Mouse (Mus musculus) skeletal muscle tissue, postnatal 0 days (tissue): ENCODE results near the gene Klk1b26. TPM values are rescaled to one million over a fixed set of nuclear protein-coding genes. Genes with fewer than 3 reads are reported as not detected.

Experiments
- polyA plus RNA-seq: library from polyadenylated mRNA; unstranded; fragments of >200 nt; fragmentation: Nextera tagmentation; extraction: Ambion mirVana; gene quantifications from 2 replicates; pipeline ENCODE4 v1.2.1, GENCODE M21; 2015

Klk1b26 gene
- polyA plus RNA-seq, result 17.1 and 21.7 TPM in 2 replicates

GRCm38 (mm10) chr7:44011868-44012267, at the start of gene Klk1b26:
Gene Klk1b26, plus strand, starts transcription at chr7:44012168.

DNA sequence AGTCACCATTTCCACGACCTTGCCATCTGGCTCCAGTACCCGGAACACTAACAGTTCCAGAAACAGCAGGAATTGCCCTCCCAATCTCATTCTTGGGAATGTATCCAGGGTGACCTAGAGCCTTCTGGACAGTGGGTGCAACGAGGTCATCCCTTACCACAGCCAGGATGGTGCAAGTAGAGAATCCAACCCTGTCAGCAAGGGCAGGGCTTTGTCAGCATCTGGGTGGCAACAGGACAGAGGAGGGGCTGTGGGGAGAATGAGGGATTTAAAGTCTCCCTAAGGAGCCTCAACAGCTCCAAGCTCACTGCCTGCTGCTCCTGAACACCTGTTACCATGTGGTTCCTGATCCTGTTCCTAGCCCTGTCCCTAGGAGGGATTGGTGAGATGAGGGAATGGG, 45.5 kb upstream of the Klk1b26 start, which contains the start of gene Klk1b1:
Klk1b1 (plus strand) TSS at position 301 of the 400 bp plus-strand sequence.

GRCm38 (mm10) chr7:43975761-43976160, 36.2 kb upstream of the Klk1b26 start, which contains the start of gene Klk1b9:
Gene Klk1b9, plus strand, starts transcription at chr7:43976061.

GRCm38 (mm10) chr7:43995577-43995976, 16.4 kb upstream of the Klk1b26 start, which contains the start of gene Klk1b11:
Gene Klk1b11, plus strand, starts transcription at chr7:43995877.

GRCm38 (mm10) chr7:44051990-44052389, 40.0 kb downstream of the Klk1b26 start, which contains the start of gene Klk1b27:
Gene Klk1b27, plus strand, starts transcription at chr7:44052290.

Other genes starting within 250 kb of the Klk1b26 start
- gene Klk12, start 243.3 kb upstream of the Klk1b26 start, polyA plus RNA-seq, result not detected in 2 replicates
- gene Klk11, start 237.6 kb upstream of the Klk1b26 start, polyA plus RNA-seq, result 1.3 TPM in 1 of 2 replicates, not detected in the other
- 0.65 and 1.5 TPM in 2 replicates for gene Klk10, start 231.1 kb upstream of the Klk1b26 start, polyA plus RNA-seq
- gene Klk9, start 220.3 kb upstream of the Klk1b26 start, polyA plus RNA-seq, result 1.6 TPM in 1 of 2 replicates, not detected in the other
- gene Klk8, start 214.6 kb upstream of the Klk1b26 start, polyA plus RNA-seq, result 5.1 and 9.2 TPM in 2 replicates
- 8.1 TPM in 1 of 2 replicates, not detected in the other for gene Klk7, start 200.9 kb upstream of the Klk1b26 start, polyA plus RNA-seq
- not detected in 2 replicates for gene Klk6, start 187.7 kb upstream of the Klk1b26 start, polyA plus RNA-seq
- 8.0 TPM in 1 of 2 replicates, not detected in the other for gene Klk5, start 170.2 kb upstream of the Klk1b26 start, polyA plus RNA-seq
- not detected in 2 replicates for gene Klk4, start 131.0 kb upstream of the Klk1b26 start, polyA plus RNA-seq
- gene Klk15, start 78.4 kb upstream of the Klk1b26 start, polyA plus RNA-seq, result not detected in 2 replicates
- 0.46 and 1.1 TPM in 2 replicates for gene Klk1b8, start 61.5 kb upstream of the Klk1b26 start, polyA plus RNA-seq
- gene Klk1b1, start 45.4 kb upstream of the Klk1b26 start, polyA plus RNA-seq, result not detected in 2 replicates
- gene Klk1b9, start 36.1 kb upstream of the Klk1b26 start, polyA plus RNA-seq, result 0.16 and 0.23 TPM in 2 replicates
- not detected in 2 replicates for gene Klk1b11, start 16.3 kb upstream of the Klk1b26 start, polyA plus RNA-seq
- not detected in 2 replicates for gene Klk1b27, start 40.1 kb downstream of the Klk1b26 start, polyA plus RNA-seq
- not detected in 2 replicates for gene Klk1b21, start 90.2 kb downstream of the Klk1b26 start, polyA plus RNA-seq
- not detected in 2 replicates for gene Klk1b22, start 100.5 kb downstream of the Klk1b26 start, polyA plus RNA-seq
- gene Klk1b16, start 124.6 kb downstream of the Klk1b26 start, polyA plus RNA-seq, result 0.10 and 0.24 TPM in 2 replicates
- not detected in 2 replicates for gene Klk1b24, start 176.1 kb downstream of the Klk1b26 start, polyA plus RNA-seq
- not detected in 2 replicates for gene Klk1b3, start 186.0 kb downstream of the Klk1b26 start, polyA plus RNA-seq
- not detected in 2 replicates for gene Klk1b4, start 195.3 kb downstream of the Klk1b26 start, polyA plus RNA-seq
- gene Klk1b5, start 203.8 kb downstream of the Klk1b26 start, polyA plus RNA-seq, result not detected in 2 replicates
- gene Klk1, start 213.2 kb downstream of the Klk1b26 start, polyA plus RNA-seq, result 0.24 TPM in 1 of 2 replicates, not detected in the other
- gene Gm36864, start 224.0 kb downstream of the Klk1b26 start, polyA plus RNA-seq, result not detected in 2 replicates
- gene 1700028J19Rik, start 234.5 kb downstream of the Klk1b26 start, polyA plus RNA-seq, result 0.46 and 1.0 TPM in 2 replicates
- gene 2410002F23Rik, start 234.6 kb downstream of the Klk1b26 start, polyA plus RNA-seq, result 46.6 and 50.7 TPM in 2 replicates
- 1.9 and 2.3 TPM in 2 replicates for gene Acp4, start 245.2 kb downstream of the Klk1b26 start, polyA plus RNA-seq
- gene Gm15517, start 249.3 kb downstream of the Klk1b26 start, polyA plus RNA-seq, result not detected in 2 replicates